In genomic region chr2:145591881-145592280, GRCm38 (mm10) we compare ENCODE assay signal across 24 mouse cellular contexts.
DNase-seq lines count a peak whose midpoint lies in the region; ATAC-seq lines count a peak whose summit lies in the region.
"Had no signal": no experiment of that assay in that cellular context is flagged by ENCODE, and none has a peak within 500 bp of the region (broad histone marks: within the 10 kb centered on the region; RNA-seq: fewer than 3 reads in every experiment).

No protein-coding gene starts in this region.

- peak; percentile 28 for DNase-seq in kidney, adult 11 months
- peak; percentile 30 to 47 for DNase-seq in kidney, adult 8-10 months
- peak; percentile 11 for DNase-seq in kidney, postnatal 14 days
- peak; percentile 37 to 43 for DNase-seq in kidney, postnatal 36 days
- DNase-seq: adrenal gland, adult 2 months; adrenal gland, postnatal 10 days; adrenal gland, postnatal 25 days; cerebellum, adult 11 months; cerebellum, adult 18-20 months; cerebellum, adult 8-10 months; cerebellum, adult 9-11 months; cerebellum, postnatal 14 days; cerebellum, postnatal 36 days; embryo, embryonic 11 days had no signal

- ATAC-seq in kidney, embryonic 15.5 days (replicated peaks; ENCODE audit: low FRiP score) = no peak
- ATAC-seq in kidney, embryonic 14.5 days (ENCODE audit: low FRiP score, low TSS enrichment) = no peak
- ATAC-seq in kidney, embryonic 16.5 days (ENCODE audit: low FRiP score, low TSS enrichment) = no peak
- no peak for ATAC-seq in forebrain, embryonic 13.5 days
- ATAC-seq: forebrain, embryonic 15.5 days had no signal

- H3K36me3 ChIP-seq in kidney, embryonic 15.5 days = no peaks in the 10 kb centered on the region
- H3K36me3 ChIP-seq in kidney, embryonic 14.5 days (ENCODE audit: control insufficient read depth, insufficient read depth, low read length) = no peaks in the 10 kb centered on the region
- no peaks in the 10 kb centered on the region for H3K36me3 ChIP-seq in kidney, embryonic 16.5 days (ENCODE audit: insufficient read depth, low read length)
- no peaks in the 10 kb centered on the region for H3K36me3 ChIP-seq in forebrain, embryonic 13.5 days (ENCODE audit: poor library complexity, severe bottlenecking)
- H3K36me3 ChIP-seq: embryonic facial prominence, embryonic 13.5 days; embryonic facial prominence, embryonic 15.5 days; forebrain, embryonic 10.5 days; forebrain, embryonic 12.5 days; forebrain, embryonic 15.5 days had no signal

- H3K9ac ChIP-seq in kidney, embryonic 15.5 days = no peak overlapping the region
- H3K9ac ChIP-seq in kidney, embryonic 14.5 days (ENCODE audit: low read depth, low read length) = no peak overlapping the region
- no peak overlapping the region for H3K9ac ChIP-seq in kidney, embryonic 16.5 days (replicated peaks; ENCODE audit: low read length)
- no peak overlapping the region for H3K9ac ChIP-seq in forebrain, embryonic 13.5 days
- H3K9ac ChIP-seq: embryonic facial prominence, embryonic 13.5 days; embryonic facial prominence, embryonic 15.5 days; forebrain, embryonic 12.5 days; forebrain, embryonic 15.5 days had no signal

- no peaks in the 10 kb centered on the region for H3K9me3 ChIP-seq in kidney, embryonic 15.5 days (replicated peaks)
- H3K9me3 ChIP-seq in kidney, embryonic 14.5 days (ENCODE audit: control insufficient read depth, low read length) = no peaks in the 10 kb centered on the region
- H3K9me3 ChIP-seq in kidney, embryonic 16.5 days (ENCODE audit: low read length) = no peaks in the 10 kb centered on the region
- no peaks in the 10 kb centered on the region for H3K9me3 ChIP-seq in forebrain, embryonic 13.5 days (replicated peaks)
- H3K9me3 ChIP-seq: embryonic facial prominence, embryonic 13.5 days; embryonic facial prominence, embryonic 15.5 days; forebrain, embryonic 10.5 days; forebrain, embryonic 15.5 days had no signal

- no peaks in the 10 kb centered on the region for H3K4me1 ChIP-seq in kidney, embryonic 15.5 days
- H3K4me1 ChIP-seq in kidney, embryonic 14.5 days (ENCODE audit: control insufficient read depth, insufficient read depth, low read length) = no peaks in the 10 kb centered on the region
- no peaks in the 10 kb centered on the region for H3K4me1 ChIP-seq in kidney, embryonic 16.5 days (ENCODE audit: insufficient read depth, low read length)
- no peaks in the 10 kb centered on the region for H3K4me1 ChIP-seq in forebrain, embryonic 13.5 days
- H3K4me1 ChIP-seq: embryonic facial prominence, embryonic 15.5 days; forebrain, embryonic 10.5 days; forebrain, embryonic 12.5 days; forebrain, embryonic 15.5 days had no signal

- 88% methylated on average over 8 of the region's 8 CpGs for WGBS in kidney, embryonic 15.5 days
- 90% methylated on average over 8 of the region's 8 CpGs for WGBS in kidney, embryonic 14.5 days
- 86% methylated on average over 8 of the region's 8 CpGs for WGBS in kidney, embryonic 16.5 days
- 87% methylated on average over 8 of the region's 8 CpGs for WGBS in forebrain, embryonic 13.5 days

- no peaks in the 10 kb centered on the region for H3K27me3 ChIP-seq in kidney, embryonic 15.5 days
- H3K27me3 ChIP-seq in kidney, embryonic 14.5 days (ENCODE audit: control insufficient read depth, insufficient read depth, low read length) = no peaks in the 10 kb centered on the region
- no peaks in the 10 kb centered on the region for H3K27me3 ChIP-seq in kidney, embryonic 16.5 days (ENCODE audit: insufficient read depth, low read length)
- no peaks in the 10 kb centered on the region for H3K27me3 ChIP-seq in forebrain, embryonic 13.5 days
- H3K27me3 ChIP-seq: embryonic facial prominence, embryonic 13.5 days; embryonic facial prominence, embryonic 15.5 days; forebrain, embryonic 12.5 days; forebrain, embryonic 15.5 days had no signal

- no peak overlapping the region for H3K4me2 ChIP-seq in kidney, embryonic 15.5 days
- no peak overlapping the region for H3K4me2 ChIP-seq in kidney, embryonic 14.5 days (replicated peaks; ENCODE audit: low read depth, low read length)
- no peak overlapping the region for H3K4me2 ChIP-seq in kidney, embryonic 16.5 days (replicated peaks; ENCODE audit: low read depth, low read length)
- H3K4me2 ChIP-seq in forebrain, embryonic 13.5 days = no peak overlapping the region
- H3K4me2 ChIP-seq: embryonic facial prominence, embryonic 13.5 days; embryonic facial prominence, embryonic 15.5 days; forebrain, embryonic 12.5 days; forebrain, embryonic 15.5 days had no signal

- H3K27ac ChIP-seq in kidney, embryonic 15.5 days = no peak overlapping the region
- no peak overlapping the region for H3K27ac ChIP-seq in kidney, embryonic 14.5 days (ENCODE audit: low read depth, low read length)
- no peak overlapping the region for H3K27ac ChIP-seq in kidney, embryonic 16.5 days (ENCODE audit: low read length)
- no peak overlapping the region for H3K27ac ChIP-seq in forebrain, embryonic 13.5 days
- H3K27ac ChIP-seq: embryonic facial prominence, embryonic 13.5 days; embryonic facial prominence, embryonic 15.5 days; forebrain, embryonic 10.5 days; forebrain, embryonic 12.5 days; forebrain, embryonic 15.5 days had no signal

- no peak overlapping the region for H3K4me3 ChIP-seq in kidney, embryonic 15.5 days (replicated peaks)
- H3K4me3 ChIP-seq in kidney, embryonic 14.5 days (ENCODE audit: low read length) = no peak overlapping the region
- no peak overlapping the region for H3K4me3 ChIP-seq in kidney, embryonic 16.5 days (ENCODE audit: low read length)
- H3K4me3 ChIP-seq in forebrain, embryonic 13.5 days = no peak overlapping the region
- H3K4me3 ChIP-seq: embryonic facial prominence, embryonic 13.5 days; embryonic facial prominence, embryonic 15.5 days; erythroblast, embryonic 14.5 days; forebrain, embryonic 10.5 days; forebrain, embryonic 12.5 days; forebrain, embryonic 15.5 days had no signal
